Mouse (Mus musculus) gastrocnemius, postnatal 25 days (tissue): ENCODE results near the gene Tnfrsf1b. TPM values are rescaled to one million over a fixed set of nuclear protein-coding genes. Genes with fewer than 3 reads are reported as not detected.

ENCODE experiments used
- DNase-seq: peaks from one replicate; pipeline ENCODE4 v3.0.0; 2022
- total RNA-seq, 2 experiments: library from RNA; stranded (reverse); gene quantifications; 1 replicate in 1 of 2; 2 replicates in 1 of 2; pipeline ENCODE4 v1.2.3; 2021

Tnfrsf1b gene
- total RNA-seq, 2 experiments from 2014 or later = 2.2 to 3.7 TPM

GRCm38 (mm10) chr4:145219240-145219985 is 27.3 kb downstream of the Tnfrsf1b start:
- DNase-seq = peak; percentile 49

- no peak for DNase-seq
Observed at GRCm38 (mm10) chr4:145217837-145218236, 28.8 kb downstream of the Tnfrsf1b start.

GRCm38 (mm10) chr4:145217046-145217445 is 29.6 kb downstream of the Tnfrsf1b start:
- no peak for DNase-seq

- DNase-seq = no peak
Observed at GRCm38 (mm10) chr4:145215396-145215795, 31.3 kb downstream of the Tnfrsf1b start.

GRCm38 (mm10) chr4:145214786-145215174 is 31.9 kb downstream of the Tnfrsf1b start:
- DNase-seq = no peak

GRCm38 (mm10) chr4:145213999-145214785 is 32.5 kb downstream of the Tnfrsf1b start:
- peak; percentile 87 for DNase-seq

- no peak for DNase-seq
Observed at GRCm38 (mm10) chr4:145211076-145211475, 35.6 kb downstream of the Tnfrsf1b start.

- DNase-seq = no peak
Observed at GRCm38 (mm10) chr4:145210564-145210963, 36.1 kb downstream of the Tnfrsf1b start.

GRCm38 (mm10) chr4:145209690-145210088 is 37.0 kb downstream of the Tnfrsf1b start:
- DNase-seq = no peak

- no peak for DNase-seq
Observed at GRCm38 (mm10) chr4:145209076-145209689, 37.5 kb downstream of the Tnfrsf1b start.

- no peak for DNase-seq
Observed at GRCm38 (mm10) chr4:145207718-145208371, 38.8 kb downstream of the Tnfrsf1b start.

GRCm38 (mm10) chr4:145204779-145205178 is 41.9 kb downstream of the Tnfrsf1b start:
- DNase-seq = no peak

- no peak for DNase-seq
Observed at GRCm38 (mm10) chr4:145203305-145203704, 43.4 kb downstream of the Tnfrsf1b start.

GRCm38 (mm10) chr4:145201424-145201823 is 45.2 kb downstream of the Tnfrsf1b start:
- DNase-seq = no peak

- no peak for DNase-seq
Observed at GRCm38 (mm10) chr4:145199982-145200699, 46.5 kb downstream of the Tnfrsf1b start.

- DNase-seq = no peak
Observed at GRCm38 (mm10) chr4:145196586-145196985, 50.1 kb downstream of the Tnfrsf1b start.

- no peak for DNase-seq
Observed at GRCm38 (mm10) chr4:145195172-145195571, 51.5 kb downstream of the Tnfrsf1b start.

- peak; percentile 85 for DNase-seq
Observed at GRCm38 (mm10) chr4:145194559-145195162, 52.0 kb downstream of the Tnfrsf1b start, which contains the start of gene Vps13d. TSS of gene Vps13d (minus strand) at chr4:145195005.

- peak; percentile 88 for DNase-seq
Observed at GRCm38 (mm10) chr4:145193991-145194511, 52.6 kb downstream of the Tnfrsf1b start.

GRCm38 (mm10) chr4:145193406-145193805 is 53.3 kb downstream of the Tnfrsf1b start:
- DNase-seq = no peak

GRCm38 (mm10) chr4:145192686-145193085 is 54.0 kb downstream of the Tnfrsf1b start:
- DNase-seq = peak; percentile 48
